Mouse (Mus musculus) stomach, postnatal 0 days (tissue): ENCODE data around the gene Fgfr2. TPM values are rescaled to one million over a fixed set of nuclear protein-coding genes. Genes with fewer than 3 reads are reported as not detected.

Source experiments
- ATAC-seq: fragments of 200-750 bp; cut with Nextera tagmentation; 2 replicates; pipeline ENCODE4 v1.8.0; 2017; ENCODE audit not compliant: low FRiP score, low TSS enrichment
- DNase-seq: peaks from one replicate; pipeline ENCODE4 v3.0.0-alpha.2; 2016; ENCODE audit warnings: low spot score
- H3K27ac ChIP-seq: fragments of 300-500 bp; sonication (generic); replicated peaks from 2 replicates; pipeline ENCODE4 v1.5.1; 2014; ENCODE audit warnings: mild to moderate bottlenecking, control low read depth
- H3K27me3 ChIP-seq: fragments of 300-500 bp; sonication (generic); 2 replicates; pipeline ENCODE4 v1.6.1; 2014; ENCODE audit warnings: low read length; ENCODE audit not compliant: control insufficient read depth, insufficient read depth
- H3K36me3 ChIP-seq: fragments of 300-500 bp; sonication (generic); 2 replicates; pipeline ENCODE4 v1.6.1; 2014; ENCODE audit warnings: low read length, mixed read lengths; ENCODE audit not compliant: control insufficient read depth, insufficient read depth
- H3K4me1 ChIP-seq: fragments of 300-500 bp; sonication (generic); replicated peaks from 2 replicates; pipeline ENCODE4 v1.6.1; 2014; ENCODE audit warnings: antibody characterized with exemption; ENCODE audit not compliant: control insufficient read depth, insufficient read depth
- H3K4me2 ChIP-seq: fragments of 300-500 bp; sonication (generic); replicated peaks from 2 replicates; pipeline ENCODE4 v1.6.1; 2014; ENCODE audit warnings: low read depth, mild to moderate bottlenecking, control low read depth, moderate library complexity
- H3K4me3 ChIP-seq: fragments of 300-500 bp; sonication (generic); 2 replicates; pipeline ENCODE4 v1.5.1; 2014; ENCODE audit warnings: low read depth, low read length, control low read depth
- H3K9ac ChIP-seq: fragments of 300-500 bp; sonication (generic); 2 replicates; pipeline ENCODE4 v1.6.1; 2014; ENCODE audit warnings: mild to moderate bottlenecking, low read length, control low read depth, mixed read lengths
- H3K9me3 ChIP-seq: fragments of 300-500 bp; sonication (generic); 2 replicates; pipeline ENCODE4 v1.6.1; 2016; ENCODE audit warnings: low read length; ENCODE audit not compliant: control insufficient read depth
- CTCF ChIP-seq: IDR thresholded peaks from 2 replicates; pipeline ENCODE4 v1.5.1; 2016; ENCODE audit warnings: antibody characterized with exemption, low read depth, mild to moderate bottlenecking, moderate library complexity
- EP300 ChIP-seq: optimal IDR thresholded peaks from 2 replicates; pipeline ENCODE3; 2016; ENCODE audit warnings: antibody characterized with exemption
- WGBS: fragments of 180-500 bp; shearing (Covaris S2); extraction: QIAGEN DNeasy Blood & Tissue Kit; methylation state at CpG from one replicate; pipeline ENCODE4 v1.1.7; 2014; 5-methylcytosine and 5-hydroxymethylcytosine counted together
- polyA plus RNA-seq: library from polyadenylated mRNA; unstranded; fragments of >200 nt; fragmentation: Nextera tagmentation; extraction: Ambion mirVana; gene quantifications from 2 replicates; pipeline ENCODE4 v1.2.1, GENCODE M21; 2015

Gene Fgfr2
- polyA plus RNA-seq, 1 experiment from 2014 or later: 60.8 TPM

DNA sequence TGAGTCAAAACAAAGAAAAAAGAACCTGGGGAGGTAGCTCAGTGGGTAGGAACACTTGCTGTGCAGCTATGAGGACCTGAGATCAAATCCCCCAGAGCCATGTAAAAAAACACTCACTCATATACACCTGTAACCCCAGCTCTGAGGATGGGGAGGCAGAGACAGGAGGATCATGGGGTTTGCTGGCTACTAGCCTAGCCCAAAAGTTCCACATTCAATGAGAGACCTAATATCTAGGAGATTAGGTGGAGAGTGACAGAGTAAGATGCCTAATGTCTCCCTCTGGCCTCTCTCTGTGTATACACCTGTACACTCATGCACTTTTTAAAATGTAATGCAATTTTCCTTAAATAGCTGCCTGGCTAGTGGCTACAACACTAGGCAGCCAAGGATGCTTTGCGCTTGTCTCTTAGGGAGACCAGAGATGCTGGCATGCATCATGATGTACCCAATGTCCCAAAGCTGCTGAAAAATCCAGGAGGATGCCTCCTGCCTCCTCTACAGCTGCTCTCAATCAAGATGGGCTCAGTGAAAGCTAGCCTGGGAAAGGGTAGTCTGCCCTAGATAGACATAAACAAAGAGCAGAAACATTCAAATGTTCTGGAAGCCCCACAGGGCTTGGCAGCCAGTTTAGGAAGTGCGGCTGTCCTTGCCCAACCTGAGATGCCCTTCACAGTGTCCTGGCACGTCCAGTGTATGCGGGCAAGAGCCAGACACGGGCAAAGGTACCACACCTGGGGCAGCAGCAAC lies 231.4 kb downstream of the Fgfr2 start:
- WGBS: 76% methylated on average over 5 of the region's 5 CpGs
- no peak for TF ChIP-seq CTCF
- H3K27me3 ChIP-seq: no peaks in the 10 kb centered on the region
- H3K9ac ChIP-seq: no peak overlapping the region
- no peaks in the 10 kb centered on the region for H3K4me1 ChIP-seq
- H3K4me2 ChIP-seq: no peak overlapping the region
- H3K9me3 ChIP-seq: no peaks in the 10 kb centered on the region
- ATAC-seq (no peak), DNase-seq (no peak)
- no peak overlapping the region for H3K27ac ChIP-seq
- no peaks in the 10 kb centered on the region for H3K36me3 ChIP-seq
- H3K4me3 ChIP-seq: no peak overlapping the region

DNA sequence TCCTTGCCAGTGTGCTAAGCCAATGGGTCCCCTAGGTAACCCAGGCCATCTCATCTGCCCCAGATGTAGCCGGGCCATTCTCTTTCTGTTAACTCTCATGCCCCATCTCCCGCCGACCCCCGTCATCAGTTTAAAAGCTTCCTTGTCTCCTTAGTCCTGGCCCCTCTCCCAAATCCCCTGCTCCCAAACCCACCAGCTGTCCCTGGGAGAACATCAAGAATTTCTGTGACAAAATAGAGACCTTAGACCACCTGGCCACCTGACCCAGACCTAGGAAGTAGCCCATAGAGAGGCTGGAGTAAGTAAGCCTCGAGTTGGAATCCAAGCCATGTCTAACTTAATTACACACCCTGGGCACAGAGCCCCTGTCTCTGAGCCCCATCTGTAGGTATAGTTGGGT lies 232.9 kb downstream of the Fgfr2 start:
- Histone ChIP-seq H3K4me3 (no peak overlapping the region), H3K9me3 (no peaks in the 10 kb centered on the region), H3K4me1 (no peaks in the 10 kb centered on the region), H3K36me3 (no peaks in the 10 kb centered on the region; the same call in 1 of the 2 replicates), H3K9ac (no peak overlapping the region), H3K27ac (no peak overlapping the region), H3K4me2 (no peak overlapping the region), H3K27me3 (no peaks in the 10 kb centered on the region)
- TF ChIP-seq EP300: no peak
- DNase-seq (no peak), ATAC-seq (no peak)
- WGBS: 85% methylated on average over 5 of the region's 5 CpGs

DNA sequence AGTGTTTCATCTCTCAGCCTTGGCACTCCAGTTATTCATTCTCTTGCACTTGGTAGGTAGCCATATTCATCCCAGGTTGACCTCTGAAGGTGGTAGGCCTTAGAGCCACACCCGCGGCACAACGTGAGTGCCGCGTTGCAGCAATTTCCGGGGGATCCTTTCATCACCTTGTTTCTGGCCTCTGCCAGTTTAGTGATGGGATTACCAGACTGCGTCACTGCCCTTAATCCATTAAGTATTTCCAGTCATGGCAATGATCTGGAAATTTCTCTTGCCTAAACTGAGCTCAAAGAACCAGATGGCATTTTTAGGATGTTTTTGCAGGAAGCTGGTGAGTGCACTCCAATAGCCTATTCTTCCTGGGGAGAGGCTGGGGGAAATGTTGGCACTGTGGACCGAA lies 233.5 kb downstream of the Fgfr2 start:
- no peaks in the 10 kb centered on the region for H3K9me3 ChIP-seq
- no peak overlapping the region for H3K4me3 ChIP-seq
- no peak overlapping the region for H3K27ac ChIP-seq
- no peak for DNase-seq
- H3K36me3 ChIP-seq: no peaks in the 10 kb centered on the region; the same call in 1 of the 2 replicates
- no peak overlapping the region for H3K9ac ChIP-seq
- 91% methylated on average over 8 of the region's 8 CpGs for WGBS
- no peak for ATAC-seq
- no peaks in the 10 kb centered on the region for H3K4me1 ChIP-seq
- H3K4me2 ChIP-seq: no peak overlapping the region
- TF ChIP-seq CTCF (no peak), EP300 (no peak)
- H3K27me3 ChIP-seq: no peaks in the 10 kb centered on the region

- H3K9me3 ChIP-seq: no peaks in the 10 kb centered on the region
- 67% methylated on average over 4 of the region's 4 CpGs for WGBS
- TF ChIP-seq EP300 (no peak), CTCF (no peak)
Measured at GRCm38 (mm10) chr7:132888518-132889249, 234.5 kb downstream of the Fgfr2 start.

DNA sequence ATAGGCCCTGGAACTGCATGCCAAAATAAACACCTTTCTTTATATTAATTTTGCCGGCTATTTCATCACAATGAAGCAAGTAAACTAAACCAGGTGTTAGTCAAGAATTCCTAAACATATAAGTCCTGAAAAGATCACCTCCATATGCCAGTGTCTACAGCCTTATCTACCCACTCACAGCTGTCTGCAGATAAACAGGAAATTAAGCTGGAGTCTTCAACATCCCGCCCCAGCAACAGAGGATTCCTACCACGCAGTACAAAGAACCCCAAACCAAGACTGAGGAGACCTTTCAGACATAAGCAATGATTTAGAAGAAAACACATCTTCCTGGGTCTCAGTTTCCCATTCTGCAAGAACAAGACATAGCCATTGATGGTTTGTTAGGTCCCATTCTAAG lies 235.1 kb downstream of the Fgfr2 start:
- TF ChIP-seq EP300: no peak
- TF ChIP-seq CTCF: no peak
- no peak overlapping the region for H3K9ac ChIP-seq
- H3K27ac ChIP-seq: no peak overlapping the region
- no peak for DNase-seq
- no peaks in the 10 kb centered on the region for H3K9me3 ChIP-seq
- no peak for ATAC-seq
- no peaks in the 10 kb centered on the region for H3K4me1 ChIP-seq
- no peak overlapping the region for H3K4me3 ChIP-seq
- H3K4me2 ChIP-seq: no peak overlapping the region
- peaks cover 2% of the 10 kb centered on the region; the same call in 1 of the 2 replicates for H3K36me3 ChIP-seq
- H3K27me3 ChIP-seq: no peaks in the 10 kb centered on the region
- 40% methylated on average over 3 of the region's 3 CpGs for WGBS

More at GRCm38 (mm10) chr7:132888518-132889249, 234.5 kb downstream of the Fgfr2 start:
- H3K4me3 ChIP-seq: no peak overlapping the region
- no peak overlapping the region for H3K4me2 ChIP-seq
- no peaks in the 10 kb centered on the region for H3K4me1 ChIP-seq
- ATAC-seq (no peak), DNase-seq (no peak)
- no peaks in the 10 kb centered on the region for H3K27me3 ChIP-seq
- no peaks in the 10 kb centered on the region; the same call in 1 of the 2 replicates for H3K36me3 ChIP-seq
- no peak overlapping the region for H3K9ac ChIP-seq
- H3K27ac ChIP-seq: no peak overlapping the region
